Mouse (Mus musculus): ENCODE measurements at regions not wholly inside any gene's neighbourhood (a gene's known extent, or its start where the extent isn't known, plus 50 kb on each side); places are given as distances from the start of the nearest gene placed in this dataset.

GRCm38 (mm10) chr10:126521836-126522815, 379.0 kb downstream of the Atp23 start:
- intact Hi-C loops (cut with DNase I), result loop anchor here (10.0 kb wide), 1 partner anchor 737 kb away; no protein-coding TSS in a partner anchor
- DNase-seq (ENCODE audit: low spot score in 2 of 2), result no peak

GRCm38 (mm10) chr10:126520973-126521372, 380.2 kb downstream of the Atp23 start:
- no peak for DNase-seq (ENCODE audit: low spot score in 2 of 2)
- intact Hi-C loops (cut with DNase I), result loop anchor here (10.0 kb wide), 1 partner anchor 736 kb away; no protein-coding TSS in a partner anchor

GRCm38 (mm10) chr10:126513185-126513584, 388.0 kb downstream of the Atp23 start:
- DNase-seq (ENCODE audit: low spot score in 2 of 2), result no peak
- intact Hi-C loops (cut with DNase I), result no loop called here

- intact Hi-C loops (cut with DNase I), result no loop called here
- peak; percentile 96 to 97 for DNase-seq (ENCODE audit: low spot score in 2 of 2)
These were observed 389.6 kb downstream of the Atp23 start for GRCm38 (mm10) chr10:126511511-126511910.

- intact Hi-C loops (cut with DNase I), result no loop called here
- DNase-seq (ENCODE audit: low spot score in 2 of 2), result no peak
These were observed 395.2 kb downstream of the Atp23 start for GRCm38 (mm10) chr10:126505988-126506387.

- intact Hi-C loops (cut with DNase I), result no loop called here
- no peak for DNase-seq (ENCODE audit: low spot score in 2 of 2)
These were observed 399.0 kb downstream of the Atp23 start for GRCm38 (mm10) chr10:126502013-126502688.

- no peak for DNase-seq (ENCODE audit: low spot score in 2 of 2)
- intact Hi-C loops (cut with DNase I), result no loop called here
These were observed 402.4 kb downstream of the Atp23 start for GRCm38 (mm10) chr10:126498726-126499125.

GRCm38 (mm10) chr10:126493734-126494133, 407.4 kb downstream of the Atp23 start:
- no peak for DNase-seq (ENCODE audit: low spot score in 2 of 2)
- intact Hi-C loops (cut with DNase I), result no loop called here

- intact Hi-C loops (cut with DNase I), result no loop called here
- no peak for DNase-seq (ENCODE audit: low spot score in 2 of 2)
These were observed 408.9 kb downstream of the Atp23 start for GRCm38 (mm10) chr10:126492211-126492610.

GRCm38 (mm10) chr10:126485129-126485528, 416.0 kb downstream of the Atp23 start:
- intact Hi-C loops (cut with DNase I), result no loop called here
- peak; percentile 17 to 35 for DNase-seq (ENCODE audit: low spot score in 2 of 2)

GRCm38 (mm10) chr10:126483479-126483878, 417.7 kb downstream of the Atp23 start:
- intact Hi-C loops (cut with DNase I), result no loop called here
- no peak for DNase-seq (ENCODE audit: low spot score in 2 of 2)

- intact Hi-C loops (cut with DNase I), result no loop called here
- DNase-seq (ENCODE audit: low spot score in 2 of 2), result no peak
These were observed 420.8 kb downstream of the Atp23 start for GRCm38 (mm10) chr10:126480382-126480781.

- intact Hi-C loops (cut with DNase I), result no loop called here
- DNase-seq (ENCODE audit: low spot score in 2 of 2), result no peak
These were observed 421.4 kb downstream of the Atp23 start for GRCm38 (mm10) chr10:126479743-126480142.

- DNase-seq (ENCODE audit: low spot score in 2 of 2), result no peak
- intact Hi-C loops (cut with DNase I), result no loop called here
These were observed 428.0 kb downstream of the Atp23 start for GRCm38 (mm10) chr10:126473050-126473719.

- intact Hi-C loops (cut with DNase I), result no loop called here
- no peak for DNase-seq (ENCODE audit: low spot score in 2 of 2)
These were observed 430.2 kb downstream of the Atp23 start for GRCm38 (mm10) chr10:126470838-126471491.

GRCm38 (mm10) chr10:126462770-126463169, 438.4 kb downstream of the Atp23 start:
- intact Hi-C loops (cut with DNase I), result no loop called here

GRCm38 (mm10) chr10:126458523-126458922, 442.6 kb downstream of the Atp23 start:
- DNase-seq (ENCODE audit: low spot score in 2 of 2), result peak in 1 of 2 experiments; percentile 6
- intact Hi-C loops (cut with DNase I), result no loop called here

More at GRCm38 (mm10) chr10:126462770-126463169, 438.4 kb downstream of the Atp23 start:
- no peak for DNase-seq (ENCODE audit: low spot score in 2 of 2)

GRCm38 (mm10) chr10:126452757-126453528, 448.2 kb downstream of the Atp23 start:
- no peak for DNase-seq (ENCODE audit: low spot score in 2 of 2)
- intact Hi-C loops (cut with DNase I), result no loop called here

Measured in left cerebral cortex, postnatal 14 days (tissue).